Mouse (Mus musculus) macrophage (primary cell): ENCODE data around the gene Tex48. TPM values are rescaled to one million over a fixed set of nuclear protein-coding genes. Genes with fewer than 3 reads are reported as not detected.
A peak's percentile ranks its signal among the peaks of the same experiment; 100 is the strongest.

Source experiments
- H3K27ac ChIP-seq: fragments of 350-480 bp; formaldehyde crosslinking; 2 replicates; pipeline ENCODE4 v1.9.0; 2021
- H3K36me3 ChIP-seq: fragments of 350-480 bp; formaldehyde crosslinking; 2 replicates; pipeline ENCODE4 v1.9.0; 2021; ENCODE audit errors: inconsistent target
- H3K4me3 ChIP-seq: fragments of 350-480 bp; formaldehyde crosslinking; 2 replicates; pipeline ENCODE4 v1.9.0; 2021; ENCODE audit errors: inconsistent target
- H3K79me2 ChIP-seq: fragments of 350-480 bp; formaldehyde crosslinking; 2 replicates; pipeline ENCODE4 v1.9.0; 2021; ENCODE audit errors: inconsistent target
- WGBS: methylation state at CpG from one replicate; pipeline ENCODE4 v1.1.7; 2026; ENCODE audit warnings: inconsistent platforms; ENCODE audit not compliant: missing documents; 5-methylcytosine and 5-hydroxymethylcytosine counted together
- polyA plus RNA-seq: library from polyadenylated mRNA; stranded (reverse); fragments of 250-400 nt; gene quantifications from 3 replicates; pipeline ENCODE4 v1.2.4, GENCODE M21; 2018; ENCODE audit warnings: inconsistent platforms

Tex48 gene
- polyA plus RNA-seq, 1 experiment from 2014 or later, result not detected

DNA sequence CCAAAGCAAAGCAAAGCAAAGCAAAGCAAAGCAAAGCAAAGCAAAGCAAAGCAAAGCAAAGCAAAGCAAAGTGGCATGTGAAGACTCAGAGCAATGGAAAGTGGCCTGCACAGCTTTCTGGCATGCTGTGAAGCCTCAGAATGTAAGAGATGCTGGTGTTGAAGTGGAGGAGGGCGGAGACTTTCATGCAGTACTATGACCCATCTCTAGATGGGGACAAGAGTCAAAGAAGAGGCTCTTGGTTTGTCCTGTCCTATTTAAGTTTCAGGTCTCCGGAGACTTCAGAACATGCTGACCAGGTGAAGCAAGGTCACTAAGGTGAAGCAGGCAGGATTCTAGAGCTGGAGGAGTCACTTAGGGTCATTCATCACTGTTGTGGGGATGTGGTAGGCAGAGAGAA lies 367 bp downstream of the Tex48 start:
- no peak overlapping the region for H3K27ac ChIP-seq
- 71% methylated on average over 2 of the region's 2 CpGs for WGBS
- no peaks in the 10 kb centered on the region for H3K36me3 ChIP-seq
- H3K4me3 ChIP-seq, result no peak overlapping the region
- H3K79me2 ChIP-seq, result no peaks in the 10 kb centered on the region

DNA sequence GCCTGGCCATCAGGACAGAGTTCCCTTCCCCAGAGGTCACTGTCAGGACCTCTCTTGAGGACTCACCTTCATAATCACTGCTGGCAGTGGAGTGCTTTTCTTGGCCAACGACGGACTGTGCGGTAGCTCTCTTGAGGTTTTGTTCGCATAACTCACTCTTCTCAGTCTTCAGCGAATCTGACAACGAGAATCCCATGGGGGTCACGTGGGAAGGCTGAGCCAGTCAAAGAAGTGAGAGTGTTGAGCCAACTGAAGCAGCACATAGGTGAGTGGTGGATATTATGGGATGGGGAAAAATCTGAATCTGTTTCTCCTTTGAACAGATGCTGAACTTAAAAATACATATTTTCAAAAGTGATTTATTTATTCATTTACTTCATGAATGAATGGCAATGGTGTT lies 13.8 kb downstream of the Tex48 start:
- 93% methylated on average over 7 of the region's 7 CpGs for WGBS
- Histone ChIP-seq H3K4me3 (no peak overlapping the region), H3K79me2 (no peaks in the 10 kb centered on the region), H3K36me3 (no peaks in the 10 kb centered on the region), H3K27ac (no peak overlapping the region)

DNA sequence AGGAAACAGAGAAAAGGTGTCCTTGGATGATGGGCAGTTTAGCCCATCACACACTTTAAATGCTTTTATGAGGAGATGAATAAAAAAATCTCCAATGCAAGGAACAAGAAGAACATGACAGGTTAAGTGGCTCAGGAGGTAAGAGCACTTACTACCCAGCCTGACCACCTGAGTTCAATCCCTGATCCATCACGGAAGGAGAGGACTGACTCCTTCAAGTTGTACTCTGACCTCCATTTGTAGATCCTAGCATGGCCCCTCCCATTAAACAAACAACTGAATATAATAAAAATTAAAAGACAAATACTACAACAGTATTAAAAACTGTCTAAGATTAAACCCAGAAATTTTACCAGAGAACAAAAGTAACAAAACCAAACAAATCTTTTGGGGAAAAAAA lies 16.3 kb downstream of the Tex48 start:
- WGBS, result 90% methylated on average over 1 of the region's 1 CpGs
- H3K4me3 ChIP-seq, result no peak overlapping the region
- H3K36me3 ChIP-seq, result no peaks in the 10 kb centered on the region
- no peak overlapping the region for H3K27ac ChIP-seq
- no peaks in the 10 kb centered on the region for H3K79me2 ChIP-seq

DNA sequence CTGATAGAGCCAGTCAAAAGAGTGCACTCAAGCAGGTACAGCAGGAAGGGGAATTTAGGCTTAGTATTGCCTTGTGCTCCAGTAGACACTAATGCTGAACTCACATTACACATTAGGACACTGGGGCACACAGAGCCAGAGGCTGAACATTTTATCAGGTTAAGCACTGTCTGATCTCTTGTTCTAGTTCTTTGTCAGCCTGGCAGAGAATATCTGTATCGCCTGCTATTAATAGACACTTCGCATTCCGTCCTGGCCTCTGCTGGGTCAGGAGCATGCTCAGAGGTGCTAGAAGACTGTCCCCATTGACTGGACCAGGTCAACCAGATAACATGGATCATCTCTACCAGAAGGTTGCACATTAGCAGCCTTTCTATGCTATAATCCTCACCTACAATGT lies 16.7 kb downstream of the Tex48 start:
- H3K36me3 ChIP-seq, result no peaks in the 10 kb centered on the region
- H3K4me3 ChIP-seq, result no peak overlapping the region
- WGBS, result 96% methylated on average over 3 of the region's 3 CpGs
- H3K79me2 ChIP-seq, result no peaks in the 10 kb centered on the region
- H3K27ac ChIP-seq, result no peak overlapping the region

DNA sequence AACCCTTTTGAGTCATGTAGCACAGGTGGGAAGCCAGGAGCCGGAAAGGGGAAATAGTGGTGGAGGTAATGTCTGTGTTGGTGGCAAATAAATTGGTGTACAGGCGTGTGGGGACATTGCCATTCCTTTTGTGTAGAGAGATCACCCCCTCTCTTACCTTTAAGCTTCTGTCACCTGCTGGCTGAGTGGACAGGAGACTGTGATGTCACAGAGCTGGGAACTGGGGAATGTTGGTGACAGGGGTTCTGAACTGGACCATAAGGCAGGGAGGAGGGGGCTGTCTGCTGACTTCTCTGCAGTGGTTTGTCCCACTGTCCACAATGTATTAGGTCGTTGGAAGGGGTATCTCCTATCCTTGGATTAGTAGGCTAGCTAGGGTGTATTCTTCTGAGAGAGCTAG lies 17.3 kb downstream of the Tex48 start, which contains the start of gene Gm11213:
Gm11213 (minus strand) TSS at position 317 of the 400 bp plus-strand sequence.
- Histone ChIP-seq H3K36me3 (no peaks in the 10 kb centered on the region), H3K79me2 (no peaks in the 10 kb centered on the region), H3K4me3 (no peak within 1 kb of the TSS), H3K27ac (no peak within 1 kb of the TSS)
- WGBS, result 82% methylated on average over 3 of the region's 3 CpGs

DNA sequence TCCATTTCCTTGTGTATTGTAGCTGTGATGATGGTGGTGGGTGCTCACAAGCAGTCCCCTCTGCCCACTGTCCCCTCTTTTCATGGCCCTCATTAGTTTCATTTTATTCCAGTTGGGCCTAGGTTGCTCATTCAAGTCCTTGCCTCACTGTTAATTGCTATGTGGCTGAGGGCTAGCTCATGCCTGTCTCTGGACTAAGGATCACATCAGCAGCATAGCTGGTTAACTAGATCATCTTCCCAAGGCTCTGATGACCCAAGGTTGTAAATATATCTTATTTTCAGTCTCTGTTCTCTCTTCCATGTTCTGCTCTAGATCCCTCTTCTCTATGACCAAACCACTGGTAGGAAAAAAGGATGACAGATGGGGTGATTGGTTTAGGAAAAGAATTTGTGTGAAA lies 21.0 kb downstream of the Tex48 start:
- H3K4me3 ChIP-seq, result no peak overlapping the region
- no peaks in the 10 kb centered on the region for H3K79me2 ChIP-seq
- no peak overlapping the region for H3K27ac ChIP-seq
- H3K36me3 ChIP-seq, result no peaks in the 10 kb centered on the region

DNA sequence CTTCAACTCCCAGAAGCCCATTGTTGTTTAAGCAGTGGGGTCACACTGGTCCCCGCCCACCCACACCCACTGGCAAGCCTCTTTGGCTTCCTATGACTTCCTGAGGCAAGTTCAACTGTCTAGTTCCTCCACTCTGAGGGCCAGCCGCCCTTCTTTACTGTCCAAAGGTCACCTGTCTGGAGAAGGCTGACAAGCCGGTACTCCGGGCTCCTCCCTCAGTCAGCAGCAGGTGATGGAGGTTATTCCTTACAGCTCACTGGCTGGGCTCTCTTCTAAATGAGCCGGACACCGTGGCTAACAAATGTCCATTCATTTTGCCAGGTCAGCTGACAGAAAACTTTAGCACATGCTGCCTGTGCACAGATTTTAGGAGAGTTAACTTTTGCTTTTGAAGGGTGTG lies 21.4 kb downstream of the Tex48 start:
- Histone ChIP-seq H3K79me2 (no peaks in the 10 kb centered on the region), H3K27ac (no peak overlapping the region), H3K36me3 (no peaks in the 10 kb centered on the region), H3K4me3 (no peak overlapping the region)
- WGBS, result 86% methylated on average over 6 of the region's 6 CpGs

DNA sequence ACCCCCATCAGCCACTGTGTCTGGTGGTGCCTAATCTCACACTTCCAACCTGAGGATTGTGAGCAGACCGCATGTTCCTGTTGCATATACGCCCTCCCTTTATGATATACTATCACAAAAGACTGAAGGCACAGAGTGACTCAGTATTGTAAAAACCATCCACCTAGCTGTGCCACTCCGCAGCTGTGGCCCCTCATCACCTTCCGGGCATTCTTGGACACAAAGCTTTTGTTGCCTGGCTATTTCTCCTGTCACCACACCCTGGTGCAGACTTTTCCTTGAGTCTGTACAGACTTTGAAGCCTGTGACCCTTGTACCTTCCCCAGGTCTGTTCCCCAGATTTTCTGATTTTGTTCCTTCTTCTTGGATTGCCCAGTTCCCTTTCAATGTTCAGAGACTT lies 26.2 kb downstream of the Tex48 start:
- H3K4me3 ChIP-seq, result no peak overlapping the region
- 96% methylated on average over 4 of the region's 4 CpGs for WGBS
- no peaks in the 10 kb centered on the region for H3K36me3 ChIP-seq
- H3K79me2 ChIP-seq, result no peaks in the 10 kb centered on the region
- H3K27ac ChIP-seq, result no peak overlapping the region

DNA sequence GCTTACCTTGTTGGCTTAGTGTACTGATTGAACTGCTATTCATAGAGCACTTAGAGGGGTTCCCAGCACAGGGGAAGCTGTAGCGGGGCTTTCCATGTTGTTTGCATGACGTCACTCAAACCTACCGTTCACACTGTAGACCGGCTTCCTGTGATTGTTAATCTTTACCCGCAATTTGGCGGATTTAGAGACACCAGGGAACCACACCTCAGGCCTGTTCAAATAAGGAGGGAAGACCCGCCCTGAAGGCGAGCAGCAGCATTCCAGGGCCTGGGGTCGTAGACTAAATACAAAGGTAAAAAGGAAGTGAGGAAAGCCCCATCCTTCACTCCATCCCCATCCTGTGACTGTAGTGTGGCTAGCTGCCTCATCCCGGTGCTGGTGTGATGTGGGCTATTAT lies 27.0 kb downstream of the Tex48 start:
- Histone ChIP-seq H3K79me2 (no peaks in the 10 kb centered on the region), H3K4me3 (no peak overlapping the region), H3K27ac (no peak overlapping the region), H3K36me3 (no peaks in the 10 kb centered on the region)
- WGBS, result 29% methylated on average over 10 of the region's 10 CpGs

DNA sequence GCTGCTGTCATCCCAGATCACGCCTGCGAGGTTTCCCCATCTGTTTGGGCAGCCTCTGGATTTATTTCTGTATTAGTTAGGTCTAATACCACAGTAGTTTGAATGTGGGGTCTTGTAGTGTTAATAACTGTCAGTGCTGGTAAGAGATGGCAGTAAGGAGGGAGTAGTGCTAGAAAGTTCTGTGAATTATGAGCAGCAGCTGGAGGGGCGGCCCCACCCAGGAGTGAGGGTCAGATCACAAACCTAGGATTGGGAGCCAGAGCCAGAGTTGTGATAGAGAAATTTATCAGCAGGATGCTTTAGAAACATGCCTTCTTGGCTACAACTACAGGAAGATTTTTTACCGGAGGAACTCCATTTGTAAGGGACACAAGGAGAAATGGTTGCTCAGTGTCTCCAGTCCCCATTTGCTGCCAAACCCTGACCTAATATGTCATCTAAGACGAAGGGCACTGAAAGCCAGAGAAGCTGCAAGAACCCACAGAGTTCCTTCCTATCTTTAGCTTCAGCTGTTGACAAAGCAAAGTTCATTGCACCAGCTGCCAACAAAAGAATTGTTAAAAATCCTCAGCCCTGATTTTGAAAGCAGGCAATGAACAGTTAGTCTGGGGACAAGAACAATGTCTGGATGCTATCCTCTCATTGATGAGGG lies 27.6 kb downstream of the Tex48 start:
- Histone ChIP-seq H3K27ac (peak overlapping the region; percentile 15), H3K4me3 (no peak overlapping the region), H3K36me3 (no peaks in the 10 kb centered on the region), H3K79me2 (no peaks in the 10 kb centered on the region)
- WGBS, result 61% methylated on average over 5 of the region's 5 CpGs

DNA sequence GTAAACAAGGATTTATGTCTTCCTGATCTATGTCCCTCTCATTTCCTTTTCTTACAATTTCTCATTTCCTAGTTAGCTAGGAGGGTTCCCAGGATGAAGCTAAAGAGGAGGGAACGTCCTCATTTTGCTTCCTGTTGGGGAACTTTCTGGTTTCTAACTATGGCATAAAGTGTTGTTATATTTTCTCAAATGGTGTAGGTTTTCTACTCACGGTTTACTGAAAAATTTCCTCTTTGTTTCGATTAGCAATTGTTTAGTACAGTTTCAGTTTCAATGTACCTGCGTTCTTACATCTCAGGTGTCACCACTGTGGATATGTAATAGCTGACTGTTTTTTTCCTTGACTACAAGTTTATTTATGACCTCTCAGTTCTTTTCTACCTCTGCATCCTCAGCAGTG lies 31.7 kb downstream of the Tex48 start:
- 10% methylated on average over 4 of the region's 4 CpGs for WGBS
- Histone ChIP-seq H3K79me2 (no peaks in the 10 kb centered on the region), H3K27ac (0 out of 2 replicates have a peak overlapping the region, but pooled peaks have one; percentile 8), H3K36me3 (peaks cover under 1% of the 10 kb centered on the region; the same call in 1 of the 2 replicates), H3K4me3 (no peak overlapping the region)

DNA sequence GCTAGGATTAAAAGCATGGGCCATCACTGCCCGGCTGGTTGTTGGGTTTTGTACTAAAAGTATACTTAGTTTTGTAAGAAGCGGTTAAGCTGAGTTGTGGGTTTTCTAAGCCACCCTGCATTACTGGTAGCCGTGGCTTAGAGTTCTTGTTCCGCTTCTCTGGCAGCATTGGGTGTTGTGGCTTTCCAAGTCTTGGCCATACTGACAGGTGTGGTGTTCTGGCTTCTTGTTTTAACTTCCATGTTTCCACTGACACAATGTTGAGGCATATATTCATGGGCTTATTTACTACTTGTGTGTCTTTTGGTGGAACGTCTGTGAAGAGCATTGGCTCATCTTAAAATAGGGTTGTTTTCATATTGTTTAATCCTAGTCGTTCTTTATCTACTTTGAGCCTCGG lies 32.2 kb downstream of the Tex48 start:
- 0 out of 2 replicates have a peak overlapping the region, but pooled peaks have one; percentile 8 for H3K27ac ChIP-seq
- H3K79me2 ChIP-seq, result no peaks in the 10 kb centered on the region
- WGBS, result 5% methylated on average over 7 of the region's 7 CpGs
- peaks cover 5% of the 10 kb centered on the region; the same call in 1 of the 2 replicates for H3K36me3 ChIP-seq
- H3K4me3 ChIP-seq, result no peak overlapping the region

DNA sequence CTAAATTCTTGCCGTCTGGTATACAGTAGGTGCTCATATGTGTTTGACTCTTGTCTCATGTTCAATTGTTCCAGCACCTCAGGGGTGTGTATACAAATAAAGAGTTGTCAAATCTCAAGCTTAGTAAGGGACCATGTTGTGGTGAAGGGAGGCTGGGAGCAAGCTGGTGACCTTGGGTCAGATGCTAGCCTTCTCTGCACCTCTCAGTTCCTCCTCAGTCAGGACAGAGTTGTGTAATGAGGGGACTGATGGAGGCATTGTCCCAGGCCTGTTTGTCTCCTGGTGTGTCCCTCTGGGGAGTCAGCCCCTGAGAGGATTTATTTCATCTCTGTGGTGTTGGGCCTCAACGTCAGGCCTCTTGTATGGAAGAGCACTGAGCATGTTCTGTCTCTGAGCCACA lies 36.0 kb downstream of the Tex48 start:
- Histone ChIP-seq H3K36me3 (peaks cover 39% of the 10 kb centered on the region), H3K79me2 (no peaks in the 10 kb centered on the region), H3K4me3 (no peak overlapping the region), H3K27ac (no peak overlapping the region)
- 73% methylated on average over 2 of the region's 2 CpGs for WGBS

DNA sequence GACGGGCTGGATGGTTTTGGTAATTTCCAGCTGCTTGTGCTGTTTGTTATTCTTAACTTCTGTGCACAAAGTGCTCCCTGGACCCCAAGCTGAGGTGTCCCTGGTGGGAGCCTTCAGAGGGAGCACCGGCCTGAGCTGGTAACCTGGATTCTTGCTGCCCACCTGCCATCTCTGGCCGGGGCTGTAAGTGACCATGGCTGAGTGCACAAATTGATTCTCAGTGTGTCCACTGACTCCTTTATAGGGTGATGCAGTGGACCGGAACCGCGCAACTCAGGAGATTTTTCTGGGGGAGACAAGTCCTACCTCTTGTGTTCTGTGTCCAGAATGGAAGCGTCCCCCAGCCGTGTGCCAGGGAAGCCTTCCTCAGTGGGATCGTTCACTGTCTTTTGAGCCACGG lies 37.0 kb downstream of the Tex48 start:
- Histone ChIP-seq H3K27ac (no peak overlapping the region), H3K79me2 (no peaks in the 10 kb centered on the region), H3K4me3 (no peak overlapping the region), H3K36me3 (peaks cover 49% of the 10 kb centered on the region)
- 96% methylated on average over 10 of the region's 10 CpGs for WGBS

DNA sequence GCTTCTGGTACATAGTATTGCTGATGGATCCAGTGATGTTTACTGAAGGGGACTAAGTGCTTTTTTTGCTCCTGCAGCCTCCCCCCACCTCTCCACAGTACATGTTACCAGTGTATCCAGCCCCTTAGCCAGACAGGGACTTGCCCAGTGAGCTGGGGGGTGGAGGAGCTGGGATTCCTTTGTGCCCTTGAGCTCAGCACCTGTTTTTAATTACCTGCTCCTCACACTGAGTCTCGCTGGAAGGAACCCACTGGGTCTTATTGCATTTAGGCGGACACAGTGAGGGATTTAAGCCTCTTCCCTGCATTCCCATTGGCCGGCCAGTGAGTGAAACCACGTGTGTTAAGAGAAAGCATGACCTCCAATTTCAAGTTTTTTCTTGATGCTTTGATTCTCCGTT lies 39.6 kb downstream of the Tex48 start:
- Histone ChIP-seq H3K4me3 (no peak overlapping the region), H3K27ac (no peak overlapping the region), H3K36me3 (peaks cover 69% of the 10 kb centered on the region), H3K79me2 (no peaks in the 10 kb centered on the region)
- 92% methylated on average over 5 of the region's 5 CpGs for WGBS

DNA sequence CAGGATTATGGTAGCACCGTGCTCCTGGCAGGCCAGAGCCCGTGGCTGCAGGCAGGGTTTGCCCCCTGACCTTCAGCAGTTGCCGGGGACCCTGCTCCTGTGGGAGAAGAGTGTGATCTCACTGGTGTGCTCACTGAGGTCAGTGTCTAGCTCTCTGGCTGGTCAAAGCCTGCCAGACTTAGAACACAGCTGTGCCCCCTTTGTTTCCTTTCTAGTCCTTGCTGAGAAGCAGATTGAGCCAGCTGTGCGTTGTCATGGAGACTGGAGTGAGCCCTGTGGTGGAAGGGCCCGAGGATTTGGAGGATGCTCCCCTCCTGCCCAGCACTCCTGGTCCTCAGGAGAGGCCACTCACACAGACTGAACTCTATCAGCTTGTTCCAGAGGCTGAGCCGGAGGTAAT lies 42.1 kb downstream of the Tex48 start:
- WGBS, result 98% methylated on average over 6 of the region's 6 CpGs
- H3K79me2 ChIP-seq, result no peaks in the 10 kb centered on the region
- peaks cover 66% of the 10 kb centered on the region for H3K36me3 ChIP-seq
- H3K4me3 ChIP-seq, result no peak overlapping the region
- no peak overlapping the region for H3K27ac ChIP-seq
